Mouse (Mus musculus): Measurements from ENCODE around the gene Esf1.
"Not testable (repeated sequence)": the region's sequence is repeated elsewhere in the genome, so short reads cannot be mapped to it uniquely, and the experiment has no call there.

Gene Esf1

GRCm38 (mm10) chr2:140096034-140096433 is 74.3 kb downstream of the Esf1 start:
- DNase-seq (ENCODE audit: low read depth, low spot score): no peak

GRCm38 (mm10) chr2:140093433-140093832 is 76.9 kb downstream of the Esf1 start:
- DNase-seq (ENCODE audit: low read depth, low spot score): no peak

GRCm38 (mm10) chr2:140084245-140084644 is 86.1 kb downstream of the Esf1 start:
- no peak for DNase-seq (ENCODE audit: low read depth, low spot score)

- DNase-seq (ENCODE audit: low read depth, low spot score): no peak
Observed at GRCm38 (mm10) chr2:140080747-140081577, 89.4 kb downstream of the Esf1 start.

- not testable (repeated sequence) for DNase-seq (ENCODE audit: low read depth, low spot score)
Observed at GRCm38 (mm10) chr2:140079284-140079683, 91.1 kb downstream of the Esf1 start.

GRCm38 (mm10) chr2:140078600-140079280 is 91.6 kb downstream of the Esf1 start:
- DNase-seq (ENCODE audit: low read depth, low spot score): no peak

GRCm38 (mm10) chr2:140077476-140077875 is 92.9 kb downstream of the Esf1 start:
- no peak for DNase-seq (ENCODE audit: low read depth, low spot score)

GRCm38 (mm10) chr2:140075150-140075549 is 95.2 kb downstream of the Esf1 start:
- DNase-seq (ENCODE audit: low read depth, low spot score): no peak
